Mouse (Mus musculus): ENCODE measurements around the gene Slc4a4. TPM values are rescaled to one million over a fixed set of nuclear protein-coding genes. Genes with fewer than 3 reads are reported as not detected.

Slc4a4 gene
- polyA plus RNA-seq, 1 experiment from 2014 or later, result 2.5 TPM

DNA sequence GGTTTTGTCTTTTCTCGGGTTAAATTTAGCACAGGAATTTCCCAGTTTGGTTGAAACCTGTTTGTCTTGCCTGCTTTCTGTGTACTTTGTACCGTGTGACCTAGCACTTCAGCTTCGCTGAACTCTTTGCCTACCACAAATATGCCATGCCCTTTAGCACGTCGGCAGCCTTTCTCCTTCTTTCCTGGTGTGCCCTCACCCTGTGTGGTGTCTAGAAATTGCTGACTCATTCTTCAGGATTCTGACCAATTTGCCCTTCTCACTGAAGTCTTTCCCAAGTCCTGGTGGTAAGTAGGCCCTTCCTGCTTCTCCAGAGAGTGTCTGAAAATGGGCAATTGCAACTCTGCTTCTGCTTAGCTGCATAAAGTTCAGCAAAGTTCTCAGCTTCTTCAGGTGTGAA, 391.0 kb downstream of the Slc4a4 start:
- Histone ChIP-seq H3K36me3 (no peaks in the 10 kb centered on the region), H3K27me3 (ENCODE audit: insufficient read depth, poor library complexity, severe bottlenecking) (no peaks in the 10 kb centered on the region), H3K4me1 (replicated peaks) (no peaks in the 10 kb centered on the region), H3K9me3 (no peaks in the 10 kb centered on the region), H3K4me3 (no peak overlapping the region), H3K27ac (no peak overlapping the region)
- WGBS, result 79% methylated on average over 5 of the region's 5 CpGs
- no peak for DNase-seq (ENCODE audit: low spot score)

GRCm38 (mm10) chr5:89278309-89278708, 391.7 kb downstream of the Slc4a4 start:
- no peaks in the 10 kb centered on the region for H3K27me3 ChIP-seq (ENCODE audit: insufficient read depth, poor library complexity, severe bottlenecking)
- no peak overlapping the region for H3K27ac ChIP-seq
- DNase-seq (ENCODE audit: low spot score), result no peak
- no peaks in the 10 kb centered on the region for H3K9me3 ChIP-seq
- no peak overlapping the region for H3K4me3 ChIP-seq
- no peaks in the 10 kb centered on the region for H3K36me3 ChIP-seq
- H3K4me1 ChIP-seq (replicated peaks), result no peaks in the 10 kb centered on the region

DNA sequence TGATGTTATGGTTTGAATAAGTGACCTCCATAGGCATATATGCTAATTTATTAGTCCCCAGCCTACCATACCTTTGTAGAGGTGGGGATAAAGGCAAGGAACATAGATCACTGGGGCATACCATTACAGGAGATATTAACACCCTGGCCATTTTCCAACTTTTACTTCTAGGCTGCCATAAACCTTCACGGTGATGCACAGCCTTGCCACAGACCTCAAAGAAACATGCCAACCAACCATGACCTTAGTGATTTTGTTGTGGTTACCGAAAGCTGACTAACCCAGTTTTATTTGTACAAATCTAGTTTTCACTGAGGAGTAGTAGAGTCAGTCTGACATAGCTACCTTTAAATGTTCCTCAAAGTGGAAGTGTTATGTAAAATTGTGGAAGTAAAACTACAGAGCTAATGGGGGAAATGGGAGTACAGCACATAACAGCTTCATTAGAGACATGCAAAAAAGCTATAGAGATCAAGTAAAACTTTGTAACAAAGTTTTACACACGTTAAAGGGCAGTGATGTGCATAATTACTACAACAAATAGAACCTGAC, 393.8 kb downstream of the Slc4a4 start:
- Histone ChIP-seq H3K27ac (no peak overlapping the region), H3K27me3 (ENCODE audit: insufficient read depth, poor library complexity, severe bottlenecking) (no peaks in the 10 kb centered on the region), H3K4me1 (replicated peaks) (no peaks in the 10 kb centered on the region), H3K4me3 (no peak overlapping the region), H3K36me3 (no peaks in the 10 kb centered on the region), H3K9me3 (no peaks in the 10 kb centered on the region)
- WGBS, result 84% methylated on average over 3 of the region's 3 CpGs
- DNase-seq (ENCODE audit: low spot score), result no peak

Other genes with a start within 250 kb of the Slc4a4 start
- 76.0 and 81.2 TPM in 2 replicates for gene Grsf1, start 210.6 kb upstream of the Slc4a4 start, polyA plus RNA-seq (2016; fragmentation: Nextera tagmentation; extraction: Ambion mirVana)
- 10.8 TPM in 2 replicates for gene Mob1b, start 166.0 kb upstream of the Slc4a4 start, polyA plus RNA-seq (2016; fragmentation: Nextera tagmentation; extraction: Ambion mirVana)
- 93.0 and 103 TPM in 2 replicates for gene Dck, start 121.8 kb upstream of the Slc4a4 start, polyA plus RNA-seq (2016; fragmentation: Nextera tagmentation; extraction: Ambion mirVana)

All from hindbrain, embryonic 10.5 days (tissue).